Mouse (Mus musculus): Measurements from ENCODE around the gene Mettl18. TPM values are rescaled to one million over a fixed set of nuclear protein-coding genes. Genes with fewer than 3 reads are reported as not detected.

The Mettl18 gene
- total and polyA plus RNA-seq, 2 experiments = 0.42 to 3.9 TPM

- Histone ChIP-seq H3K27ac (replicated peaks; ENCODE audit: insufficient read depth, low read depth, low read length) (no peak overlapping the region), H3K4me1 (ENCODE audit: control insufficient read depth, insufficient read depth, low read length) (no peaks in the 10 kb centered on the region), H3K36me3 (ENCODE audit: control insufficient read depth, insufficient read depth, low read length) (no peaks in the 10 kb centered on the region), H3K27me3 (ENCODE audit: control insufficient read depth, insufficient read depth, low read length) (no peaks in the 10 kb centered on the region), H3K4me3 (ENCODE audit: insufficient read depth, low read depth, low read length) (no peak overlapping the region), H3K79me2 (ENCODE audit: control insufficient read depth, insufficient read depth, low read length) (no peaks in the 10 kb centered on the region), H3K9ac (ENCODE audit: low read depth, low read length) (no peak overlapping the region)
- TF ChIP-seq POLR2A (IDR thresholded peaks at IDR 0.05; ENCODE audit: extremely low read depth, insufficient read depth, low read length) = no peak
- TF ChIP-seq CTCF (IDR thresholded peaks at IDR 0.05; ENCODE audit: low read depth, low read length) = no peak
- 82% methylated on average over 4 of the region's 4 CpGs for WGBS
- DNase-seq (ENCODE audit: extremely low read depth, low read depth, low spot score) = no peak
Observed at GRCm38 (mm10) chr1:164025685-164026084, 31.0 kb downstream of the Mettl18 start.

- Histone ChIP-seq H3K27me3 (ENCODE audit: control insufficient read depth, insufficient read depth, low read length) (no peaks in the 10 kb centered on the region), H3K9ac (ENCODE audit: low read depth, low read length) (no peak overlapping the region), H3K4me3 (ENCODE audit: insufficient read depth, low read depth, low read length) (no peak overlapping the region), H3K79me2 (ENCODE audit: control insufficient read depth, insufficient read depth, low read length) (no peaks in the 10 kb centered on the region), H3K27ac (replicated peaks; ENCODE audit: insufficient read depth, low read depth, low read length) (no peak overlapping the region), H3K36me3 (ENCODE audit: control insufficient read depth, insufficient read depth, low read length) (no peaks in the 10 kb centered on the region), H3K4me1 (ENCODE audit: control insufficient read depth, insufficient read depth, low read length) (no peaks in the 10 kb centered on the region)
- 52% methylated on average over 5 of the region's 5 CpGs for WGBS
- no peak for TF ChIP-seq POLR2A (IDR thresholded peaks at IDR 0.05; ENCODE audit: extremely low read depth, insufficient read depth, low read length)
- TF ChIP-seq CTCF (IDR thresholded peaks at IDR 0.05; ENCODE audit: low read depth, low read length) = no peak
- no peak for DNase-seq (ENCODE audit: extremely low read depth, low read depth, low spot score)
Observed at GRCm38 (mm10) chr1:164027416-164027815, 32.7 kb downstream of the Mettl18 start.

- Histone ChIP-seq H3K27ac (replicated peaks; ENCODE audit: insufficient read depth, low read depth, low read length) (no peak overlapping the region), H3K27me3 (ENCODE audit: control insufficient read depth, insufficient read depth, low read length) (no peaks in the 10 kb centered on the region), H3K4me1 (ENCODE audit: control insufficient read depth, insufficient read depth, low read length) (no peaks in the 10 kb centered on the region; the same call in 1 of the 2 replicates), H3K4me3 (ENCODE audit: insufficient read depth, low read depth, low read length) (no peak overlapping the region), H3K9ac (ENCODE audit: low read depth, low read length) (no peak overlapping the region), H3K79me2 (ENCODE audit: control insufficient read depth, insufficient read depth, low read length) (no peaks in the 10 kb centered on the region), H3K36me3 (ENCODE audit: control insufficient read depth, insufficient read depth, low read length) (no peaks in the 10 kb centered on the region)
- TF ChIP-seq POLR2A (IDR thresholded peaks at IDR 0.05; ENCODE audit: extremely low read depth, insufficient read depth, low read length) (no peak), CTCF (IDR thresholded peaks at IDR 0.05; ENCODE audit: low read depth, low read length) (no peak)
- DNase-seq (ENCODE audit: extremely low read depth, low read depth, low spot score) = no peak
- 82% methylated on average over 10 of the region's 10 CpGs for WGBS
Observed at GRCm38 (mm10) chr1:164040385-164041135, 45.9 kb downstream of the Mettl18 start.

- no peaks in the 10 kb centered on the region for H3K79me2 ChIP-seq (ENCODE audit: control insufficient read depth, insufficient read depth, low read length)
- H3K36me3 ChIP-seq (ENCODE audit: control insufficient read depth, insufficient read depth, low read length) = no peaks in the 10 kb centered on the region
- no peak overlapping the region for H3K9ac ChIP-seq (ENCODE audit: low read depth, low read length)
- TF ChIP-seq CTCF (IDR thresholded peaks at IDR 0.05; ENCODE audit: low read depth, low read length) = no peak
- no peak for TF ChIP-seq POLR2A (IDR thresholded peaks at IDR 0.05; ENCODE audit: extremely low read depth, insufficient read depth, low read length)
- H3K4me3 ChIP-seq (ENCODE audit: insufficient read depth, low read depth, low read length) = no peak overlapping the region
- 66% methylated on average over 3 of the region's 3 CpGs for WGBS
- no peak overlapping the region for H3K27ac ChIP-seq (replicated peaks; ENCODE audit: insufficient read depth, low read depth, low read length)
- H3K27me3 ChIP-seq (ENCODE audit: control insufficient read depth, insufficient read depth, low read length) = no peaks in the 10 kb centered on the region
- DNase-seq (ENCODE audit: extremely low read depth, low read depth, low spot score) = peak; percentile 24
- H3K4me1 ChIP-seq (ENCODE audit: control insufficient read depth, insufficient read depth, low read length) = no peaks in the 10 kb centered on the region; the same call in 1 of the 2 replicates
Observed at GRCm38 (mm10) chr1:164043549-164043948, 48.9 kb downstream of the Mettl18 start.

Other genes starting within 250 kb of the Mettl18 start
- gene Kifap3, start 215.3 kb upstream of the Mettl18 start, total RNA-seq (2014; rRNA removed) = 4.3 and 4.4 TPM in 2 replicates
- 1.1 TPM in 2 replicates for gene Kifap3, start 215.3 kb upstream of the Mettl18 start, polyA plus RNA-seq (2012; rRNA removed)
- 8.8 and 9.6 TPM in 2 replicates for gene Scyl3, start 65.8 kb upstream of the Mettl18 start, total RNA-seq (2014; rRNA removed)
- 6.1 and 7.0 TPM in 2 replicates for gene Scyl3, start 65.8 kb upstream of the Mettl18 start, polyA plus RNA-seq (2012; rRNA removed)
- 0.37 and 1.1 TPM in 2 replicates for gene BC055324, start 93 bp upstream of the Mettl18 start, total RNA-seq (2014; rRNA removed)
- gene BC055324, start 93 bp upstream of the Mettl18 start, polyA plus RNA-seq (2012; rRNA removed) = 0.10 and 0.19 TPM in 2 replicates
- gene Sele, start 53.3 kb downstream of the Mettl18 start, total RNA-seq (2014; rRNA removed) = 0.07 TPM in 1 of 2 replicates, not detected in the other
- gene Sele, start 53.3 kb downstream of the Mettl18 start, polyA plus RNA-seq (2012; rRNA removed) = 0.05 TPM in 1 of 2 replicates, not detected in the other
- gene Sell, start 67.1 kb downstream of the Mettl18 start, total RNA-seq (2014; rRNA removed) = 1.0 and 1.1 TPM in 2 replicates
- 0.36 and 0.78 TPM in 2 replicates for gene Sell, start 67.1 kb downstream of the Mettl18 start, polyA plus RNA-seq (2012; rRNA removed)
- 0.65 and 1.1 TPM in 2 replicates for gene Selp, start 120.4 kb downstream of the Mettl18 start, total RNA-seq (2014; rRNA removed)
- gene Selp, start 120.4 kb downstream of the Mettl18 start, polyA plus RNA-seq (2012; rRNA removed) = 0.40 and 1.1 TPM in 2 replicates
- 157 and 197 TPM in 2 replicates for gene F5, start 156.9 kb downstream of the Mettl18 start, total RNA-seq (2014; rRNA removed)
- 77.7 and 79.8 TPM in 2 replicates for gene F5, start 156.9 kb downstream of the Mettl18 start, polyA plus RNA-seq (2012; rRNA removed)

Measured in liver, adult 2 months (tissue).